Mouse (Mus musculus) MEL (cell line): Measurements from ENCODE around the gene Hs6st3.

Experiments used
- CTCF ChIP-seq, 3 experiments: IDR thresholded peaks in 2 of 3; conservative IDR thresholded peaks in 1 of 3; 2 replicates each; pipeline ENCODE4 v1.5.1; 2011 to 2012; ENCODE audit warnings: low read length in 3 of 3, low read depth in 2 of 3, mild to moderate bottlenecking in 2 of 3, improper control_type of control experiment in 1 of 3, inconsistent platforms in 1 of 3, mixed read lengths in 1 of 3, moderate library complexity in 1 of 3; ENCODE audit not compliant: control insufficient read depth in 1 of 3, insufficient read depth in 1 of 3, poor library complexity in 1 of 3, severe bottlenecking in 1 of 3
- EP300 ChIP-seq, 2 experiments: IDR thresholded peaks; 2 replicates each; pipeline ENCODE4 v1.6.1; 2011; ENCODE audit warnings: improper control_type of control experiment in 2 of 2, low read length in 2 of 2, low read depth in 1 of 2, mild to moderate bottlenecking in 1 of 2
- GATA1 ChIP-seq: IDR thresholded peaks from 2 replicates; pipeline ENCODE4 v1.6.1; 2011; ENCODE audit warnings: low read depth, low read length, improper control_type of control experiment
- RCOR1 ChIP-seq: IDR thresholded peaks from 2 replicates; pipeline ENCODE4 v1.6.1; 2012; ENCODE audit warnings: low read depth, mild to moderate bottlenecking, inconsistent platforms, low read length, improper control_type of control experiment
- TAL1 ChIP-seq: IDR thresholded peaks from 2 replicates; pipeline ENCODE4 v1.6.1; 2012; ENCODE audit warnings: mild to moderate bottlenecking, inconsistent platforms, low read length, moderate library complexity, mixed read lengths
- USF1 ChIP-seq: IDR thresholded peaks from 2 replicates; pipeline ENCODE4 v1.6.1; 2014; ENCODE audit warnings: low read depth, mild to moderate bottlenecking, inconsistent platforms, low read length, improper control_type of control experiment, moderate library complexity
- ZNF384 ChIP-seq: IDR thresholded peaks from 2 replicates; pipeline ENCODE4 v1.6.1; 2012; ENCODE audit warnings: low read depth, mild to moderate bottlenecking, inconsistent platforms, low read length, improper control_type of control experiment

- TF ChIP-seq USF1 (no peak), CTCF (IDR thresholded peaks at IDR 0.05 in 2 of 3, conservative IDR thresholded peaks at IDR 0.05 in 1 of 3; ENCODE audit: control insufficient read depth in 1 of 3, insufficient read depth in 1 of 3, low read depth in 2 of 3, low read length in 3 of 3, poor library complexity in 1 of 3, severe bottlenecking in 1 of 3) (no peak), ZNF384 (no peak), GATA1 (no peak), EP300 (IDR thresholded peaks at IDR 0.05; ENCODE audit: low read depth in 1 of 2, low read length in 2 of 2) (no peak), TAL1 (no peak), RCOR1 (no peak)
These were observed 641.9 kb downstream of the Hs6st3 start for GRCm38 (mm10) chr14:119779982-119780588.
